Mouse (Mus musculus) neural tube, embryonic 11.5 days (tissue): ENCODE measurements around the gene Dpf3. TPM values are rescaled to one million over a fixed set of nuclear protein-coding genes. Genes with fewer than 3 reads are reported as not detected.

Experiments used
- ATAC-seq: fragments of 200-750 bp; cut with Nextera tagmentation; 2 replicates; pipeline ENCODE4 v1.8.0; 2017; ENCODE audit warnings: moderate number of reproducible peaks, mild to moderate bottlenecking, moderate TSS enrichment, moderate library complexity; ENCODE audit not compliant: insufficient read depth, low FRiP score, low TSS enrichment
- DNase-seq: peaks from one replicate; pipeline ENCODE4 v3.0.0-alpha.2; 2015; ENCODE audit warnings: low spot score
- H3K27ac ChIP-seq: fragments of 300-500 bp; sonication (generic); 2 replicates; pipeline ENCODE4 v1.5.1; 2014; ENCODE audit warnings: low read depth, mild to moderate bottlenecking, low read length
- H3K27me3 ChIP-seq: fragments of 300-500 bp; sonication (generic); 2 replicates; pipeline ENCODE4 v1.6.1; 2014; ENCODE audit warnings: mild to moderate bottlenecking, low read length, mixed read lengths; ENCODE audit not compliant: control insufficient read depth, insufficient read depth
- H3K36me3 ChIP-seq: fragments of 300-500 bp; sonication (generic); 2 replicates; pipeline ENCODE4 v1.6.1; 2014; ENCODE audit warnings: mild to moderate bottlenecking, low read length, moderate library complexity, mixed read lengths; ENCODE audit not compliant: control insufficient read depth, insufficient read depth
- H3K4me1 ChIP-seq: fragments of 300-500 bp; sonication (generic); 2 replicates; pipeline ENCODE4 v1.6.1; 2014; ENCODE audit warnings: low read length, mixed read lengths; ENCODE audit not compliant: control insufficient read depth, insufficient read depth
- H3K4me2 ChIP-seq: fragments of 300-500 bp; sonication (generic); 2 replicates; pipeline ENCODE4 v1.6.1; 2014; ENCODE audit warnings: low read depth, mild to moderate bottlenecking, moderate library complexity
- H3K4me3 ChIP-seq: fragments of 300-500 bp; sonication (generic); 2 replicates; pipeline ENCODE4 v1.5.1; 2014; ENCODE audit warnings: low read depth, low read length
- H3K9ac ChIP-seq: fragments of 300-500 bp; sonication (generic); 2 replicates; pipeline ENCODE4 v1.6.1; 2014; ENCODE audit warnings: mild to moderate bottlenecking, low read length
- H3K9me3 ChIP-seq: fragments of 300-500 bp; sonication (generic); 2 replicates; pipeline ENCODE4 v1.6.1; 2016; ENCODE audit warnings: low read length; ENCODE audit not compliant: control insufficient read depth
- WGBS: fragments of 180-500 bp; shearing (Covaris S2); extraction: QIAGEN DNeasy Blood & Tissue Kit; methylation state at CpG from one replicate; pipeline ENCODE4 v1.1.7; 2014; 5-methylcytosine and 5-hydroxymethylcytosine counted together
- polyA plus RNA-seq: library from polyadenylated mRNA; unstranded; fragments of >200 nt; fragmentation: Nextera tagmentation; extraction: Ambion mirVana; gene quantifications from 2 replicates; pipeline ENCODE4 v1.2.1, GENCODE M21; 2014

Gene Dpf3
- polyA plus RNA-seq, 1 experiment from 2014 or later, result 10.8 TPM

- Histone ChIP-seq H3K36me3 (no peaks in the 10 kb centered on the region), H3K9ac (no peak overlapping the region), H3K4me1 (0 out of 2 replicates have a peak, but pooled peaks cover 3% of the 10 kb centered on the region), H3K9me3 (no peaks in the 10 kb centered on the region), H3K27me3 (no peaks in the 10 kb centered on the region), H3K27ac (no peak overlapping the region), H3K4me2 (no peak overlapping the region), H3K4me3 (no peak overlapping the region)
- DNase-seq (no peak), ATAC-seq (no peak)
- WGBS, result 35% methylated on average over 3 of the region's 3 CpGs
Measured at GRCm38 (mm10) chr12:83201674-83202073, 285.8 kb downstream of the Dpf3 start.

DNA sequence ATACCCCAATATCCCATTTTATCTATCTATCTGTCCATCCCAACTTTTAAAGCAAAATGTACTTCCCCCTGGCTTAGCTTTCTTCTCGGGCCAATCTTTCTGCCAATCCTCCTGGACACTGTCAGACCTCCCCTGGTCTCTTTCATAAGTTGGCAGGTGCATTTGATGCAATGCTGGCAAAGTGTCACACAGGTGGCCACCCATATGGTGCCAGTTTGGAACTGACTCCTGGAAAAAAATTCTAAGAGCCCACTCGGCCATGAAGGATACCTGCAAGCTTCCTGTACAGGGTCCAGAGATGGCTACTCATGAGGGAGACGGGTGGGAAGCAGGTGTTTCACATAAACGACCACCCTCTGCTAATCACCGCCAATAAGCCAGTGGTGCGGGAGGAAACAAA lies 307.0 kb downstream of the Dpf3 start:
- Histone ChIP-seq H3K4me3 (no peak overlapping the region), H3K27ac (no peak overlapping the region), H3K36me3 (no peaks in the 10 kb centered on the region), H3K9me3 (no peaks in the 10 kb centered on the region), H3K9ac (no peak overlapping the region), H3K4me2 (no peak overlapping the region), H3K27me3 (no peaks in the 10 kb centered on the region), H3K4me1 (no peaks in the 10 kb centered on the region)
- no peak for ATAC-seq
- no peak for DNase-seq
- WGBS, result 76% methylated on average over 6 of the region's 6 CpGs

DNA sequence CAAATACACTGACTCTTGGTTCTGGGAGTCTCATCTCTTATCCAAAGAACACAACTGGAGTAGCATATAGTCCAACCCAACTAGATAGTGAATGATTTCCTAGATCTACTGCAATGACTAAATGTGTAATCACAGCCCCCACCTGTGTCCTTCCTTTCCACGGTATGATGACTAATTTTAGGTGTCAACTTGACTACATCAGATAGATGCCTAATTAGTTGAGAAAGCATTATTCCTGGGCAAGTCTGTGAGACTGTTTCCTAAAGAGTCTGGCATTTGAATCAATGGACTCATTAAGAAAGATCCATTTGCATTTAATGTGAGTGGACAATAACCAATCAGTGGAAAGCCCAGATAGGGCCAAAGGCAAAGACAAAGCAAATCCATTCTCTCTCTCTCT lies 307.7 kb downstream of the Dpf3 start:
- Histone ChIP-seq H3K4me3 (no peak overlapping the region), H3K4me1 (no peaks in the 10 kb centered on the region), H3K27ac (no peak overlapping the region), H3K36me3 (no peaks in the 10 kb centered on the region), H3K4me2 (no peak overlapping the region), H3K9me3 (no peaks in the 10 kb centered on the region), H3K27me3 (no peaks in the 10 kb centered on the region), H3K9ac (no peak overlapping the region)
- DNase-seq (no peak), ATAC-seq (no peak)
- WGBS, result 81% methylated on average over 1 of the region's 1 CpGs

DNA sequence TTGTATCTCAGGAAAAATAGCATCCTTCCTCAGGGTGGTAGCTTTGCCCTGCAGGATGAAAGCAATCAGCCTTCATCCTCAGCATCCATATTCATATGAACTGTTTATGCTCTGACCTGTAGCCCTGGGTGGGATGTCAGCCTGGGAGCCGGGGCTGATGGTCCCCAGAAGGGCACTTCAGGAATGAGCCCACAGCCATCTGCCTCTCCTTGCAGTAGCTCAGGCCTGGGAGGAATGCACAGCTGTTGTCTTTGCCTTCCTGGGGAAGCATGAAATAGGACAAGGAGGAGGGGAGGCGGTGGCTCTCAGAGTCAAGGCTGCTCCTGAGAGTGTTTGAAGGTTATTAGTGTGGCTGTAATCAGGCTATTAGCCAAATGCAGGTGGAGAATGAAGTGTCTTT lies 308.7 kb downstream of the Dpf3 start:
- no peak overlapping the region for H3K4me2 ChIP-seq
- no peak overlapping the region for H3K9ac ChIP-seq
- H3K27ac ChIP-seq, result no peak overlapping the region
- ATAC-seq, result no peak
- H3K36me3 ChIP-seq, result no peaks in the 10 kb centered on the region
- 53% methylated on average over 2 of the region's 2 CpGs for WGBS
- H3K27me3 ChIP-seq, result no peaks in the 10 kb centered on the region
- no peaks in the 10 kb centered on the region for H3K9me3 ChIP-seq
- no peak overlapping the region for H3K4me3 ChIP-seq
- no peaks in the 10 kb centered on the region for H3K4me1 ChIP-seq
- no peak for DNase-seq

DNA sequence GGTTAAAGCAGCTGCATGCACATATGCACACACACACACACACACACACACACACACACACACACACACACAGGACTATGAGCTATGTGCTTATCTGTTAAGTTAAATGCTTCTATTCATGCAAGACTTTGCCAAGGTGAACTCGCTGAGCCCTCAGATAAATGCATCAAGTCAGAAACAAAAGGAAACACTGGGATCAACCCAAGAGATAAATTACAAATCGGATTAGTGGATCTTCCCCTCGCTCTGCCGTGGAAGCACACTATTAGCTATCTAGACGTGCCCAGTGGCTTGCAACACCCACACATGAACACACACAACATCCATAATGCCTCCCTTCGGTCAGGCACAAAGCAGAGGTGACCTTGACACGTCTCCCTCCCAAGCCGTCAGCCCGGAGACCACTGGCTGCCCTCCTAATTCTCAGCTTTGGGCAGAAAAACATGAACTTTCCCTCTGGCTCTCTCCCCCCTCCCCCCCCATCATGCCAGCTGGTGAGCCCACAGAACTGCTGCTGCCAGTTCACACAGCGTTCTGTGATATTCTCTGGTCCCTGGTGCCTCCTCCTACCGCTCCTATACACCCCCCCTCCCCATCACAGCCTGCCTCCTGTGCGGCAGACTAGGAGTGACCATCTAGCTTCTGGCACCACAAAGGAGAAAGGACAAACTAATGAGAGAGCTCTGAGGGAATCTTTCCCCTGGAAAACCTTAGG lies 317.9 kb downstream of the Dpf3 start:
- Histone ChIP-seq H3K27me3 (no peaks in the 10 kb centered on the region), H3K36me3 (no peaks in the 10 kb centered on the region), H3K9ac (no peak overlapping the region), H3K4me2 (no peak overlapping the region), H3K27ac (no peak overlapping the region), H3K4me1 (no peaks in the 10 kb centered on the region), H3K4me3 (no peak overlapping the region), H3K9me3 (no peaks in the 10 kb centered on the region)
- 72% methylated on average over 12 of the region's 12 CpGs for WGBS
- ATAC-seq, result no peak
- no peak for DNase-seq

GRCm38 (mm10) chr12:83168310-83168709 lies 319.2 kb downstream of the Dpf3 start:
- H3K36me3 ChIP-seq, result no peaks in the 10 kb centered on the region
- ATAC-seq (no peak), DNase-seq (no peak)
- no peak overlapping the region for H3K27ac ChIP-seq
- H3K4me1 ChIP-seq, result no peaks in the 10 kb centered on the region
- no peaks in the 10 kb centered on the region for H3K27me3 ChIP-seq
- H3K4me2 ChIP-seq, result no peak overlapping the region
- WGBS, result 89% methylated on average over 6 of the region's 6 CpGs
- no peaks in the 10 kb centered on the region for H3K9me3 ChIP-seq
- no peak overlapping the region for H3K4me3 ChIP-seq
- H3K9ac ChIP-seq, result no peak overlapping the region

DNA sequence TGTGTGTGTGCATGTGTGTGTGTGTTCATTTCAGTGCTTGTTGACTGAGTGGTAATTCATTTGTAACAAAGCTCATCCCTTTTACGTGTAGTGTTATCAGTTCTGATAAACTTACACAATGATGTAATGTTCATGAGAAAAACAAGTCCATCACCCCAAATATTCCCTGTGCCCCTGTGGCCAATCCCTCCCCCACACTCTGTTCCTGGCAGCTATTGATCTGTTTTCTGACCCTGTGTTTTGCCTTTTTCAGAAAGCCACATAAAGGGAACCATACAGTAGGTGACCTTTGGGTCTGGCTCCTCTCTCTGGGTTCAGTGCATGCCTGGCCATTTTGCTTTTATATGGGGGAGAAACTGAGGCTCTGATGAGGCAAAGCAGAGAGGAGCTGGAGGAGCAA lies 322.5 kb downstream of the Dpf3 start:
- H3K36me3 ChIP-seq, result no peaks in the 10 kb centered on the region
- H3K27ac ChIP-seq, result no peak overlapping the region
- ATAC-seq (no peak), DNase-seq (no peak)
- WGBS, result 96% methylated on average over 1 of the region's 1 CpGs
- H3K9ac ChIP-seq, result no peak overlapping the region
- no peak overlapping the region for H3K4me2 ChIP-seq
- H3K4me1 ChIP-seq, result no peaks in the 10 kb centered on the region
- no peaks in the 10 kb centered on the region for H3K9me3 ChIP-seq
- H3K4me3 ChIP-seq, result no peak overlapping the region
- H3K27me3 ChIP-seq, result no peaks in the 10 kb centered on the region

Other genes with a start within 250 kb of the Dpf3 start
- 24.0 and 25.3 TPM in 2 replicates for gene Dcaf4, start 32.8 kb upstream of the Dpf3 start, polyA plus RNA-seq
- gene Zfyve1, start 109.5 kb upstream of the Dpf3 start, polyA plus RNA-seq, result 25.2 and 25.9 TPM in 2 replicates
- 249 and 251 TPM in 2 replicates for gene Rbm25, start 143.5 kb upstream of the Dpf3 start, polyA plus RNA-seq
- 74.8 and 77.7 TPM in 2 replicates for gene Psen1, start 200.4 kb upstream of the Dpf3 start, polyA plus RNA-seq